Mouse (Mus musculus) layer of hippocampus, postnatal 10 days (tissue): ENCODE results near the gene Cd19. TPM values are rescaled to one million over a fixed set of nuclear protein-coding genes. Genes with fewer than 3 reads are reported as not detected.
"Not testable (repeated sequence)": the region's sequence is repeated elsewhere in the genome, so short reads cannot be mapped to it uniquely, and the experiment has no call there.

Source experiments
- DNase-seq, 2 experiments: peaks; one replicate each; pipeline ENCODE4 v3.0.0; 2021; ENCODE audit warnings: low spot score in 2 of 2
- total RNA-seq, 2 experiments: library from RNA; stranded (reverse); gene quantifications; 2 replicates each; pipeline ENCODE4 v1.2.3; 2021

The Cd19 gene
- total RNA-seq, 2 experiments from 2014 or later, result 0.25 TPM; not detected in 1

GRCm38 (mm10) chr7:126435801-126436200 lies 21.1 kb upstream of the Cd19 start:
- no peak for DNase-seq

GRCm38 (mm10) chr7:126434726-126435125 lies 20.0 kb upstream of the Cd19 start:
- DNase-seq, result no peak

- no peak for DNase-seq
Observed at GRCm38 (mm10) chr7:126430167-126430566, 15.5 kb upstream of the Cd19 start.

GRCm38 (mm10) chr7:126429503-126429898 lies 14.8 kb upstream of the Cd19 start:
- no peak for DNase-seq

- peak; percentile 98 to 99 for DNase-seq
Observed at GRCm38 (mm10) chr7:126428631-126429502, 14.2 kb upstream of the Cd19 start, which contains the start of gene Rabep2. Gene Rabep2 (plus strand): TSS chr7:126428759.

GRCm38 (mm10) chr7:126428154-126428553 lies 13.5 kb upstream of the Cd19 start:
- no peak for DNase-seq

- DNase-seq, result no peak
Observed at GRCm38 (mm10) chr7:126427323-126427860, 12.7 kb upstream of the Cd19 start.

GRCm38 (mm10) chr7:126424161-126424560 lies 9.5 kb upstream of the Cd19 start:
- DNase-seq, result no peak

GRCm38 (mm10) chr7:126421756-126422155 lies 7.1 kb upstream of the Cd19 start:
- DNase-seq, result no peak

GRCm38 (mm10) chr7:126418496-126418895 lies 3.8 kb upstream of the Cd19 start:
- DNase-seq, result no peak

- no peak for DNase-seq
Observed at GRCm38 (mm10) chr7:126417606-126418005, 2.9 kb upstream of the Cd19 start.

GRCm38 (mm10) chr7:126417045-126417444 lies 2.4 kb upstream of the Cd19 start:
- DNase-seq, result no peak

GRCm38 (mm10) chr7:126416615-126417014 lies 1.9 kb upstream of the Cd19 start:
- no peak for DNase-seq

- DNase-seq, result no peak
Observed at GRCm38 (mm10) chr7:126411061-126411460, 3.6 kb downstream of the Cd19 start.

GRCm38 (mm10) chr7:126408686-126409085 lies 6.0 kb downstream of the Cd19 start:
- no peak for DNase-seq

- DNase-seq, result not testable (repeated sequence)
Observed at GRCm38 (mm10) chr7:126402518-126402917, 12.2 kb downstream of the Cd19 start.

GRCm38 (mm10) chr7:126399548-126399947 lies 15.1 kb downstream of the Cd19 start:
- peak; percentile 83 to 85 for DNase-seq

GRCm38 (mm10) chr7:126397822-126398221 lies 16.9 kb downstream of the Cd19 start:
- no peak for DNase-seq

GRCm38 (mm10) chr7:126397221-126397620 lies 17.5 kb downstream of the Cd19 start:
- DNase-seq, result no peak

GRCm38 (mm10) chr7:126396298-126397119 lies 18.2 kb downstream of the Cd19 start, which contains the start of gene Nfatc2ip:
Gene Nfatc2ip (minus strand): TSS chr7:126396737.
- DNase-seq, result peak; percentile 97 to 98

GRCm38 (mm10) chr7:126392086-126392884 lies 22.4 kb downstream of the Cd19 start:
- DNase-seq, result not testable (repeated sequence)
